Mouse (Mus musculus): Measurements from ENCODE around the gene Rabep2. TPM values are rescaled to one million over a fixed set of nuclear protein-coding genes. Genes with fewer than 3 reads are reported as not detected.

Gene Rabep2
- total and polyA plus RNA-seq, 3 experiments, result 2.9 to 21.7 (median 16.1) TPM

DNA sequence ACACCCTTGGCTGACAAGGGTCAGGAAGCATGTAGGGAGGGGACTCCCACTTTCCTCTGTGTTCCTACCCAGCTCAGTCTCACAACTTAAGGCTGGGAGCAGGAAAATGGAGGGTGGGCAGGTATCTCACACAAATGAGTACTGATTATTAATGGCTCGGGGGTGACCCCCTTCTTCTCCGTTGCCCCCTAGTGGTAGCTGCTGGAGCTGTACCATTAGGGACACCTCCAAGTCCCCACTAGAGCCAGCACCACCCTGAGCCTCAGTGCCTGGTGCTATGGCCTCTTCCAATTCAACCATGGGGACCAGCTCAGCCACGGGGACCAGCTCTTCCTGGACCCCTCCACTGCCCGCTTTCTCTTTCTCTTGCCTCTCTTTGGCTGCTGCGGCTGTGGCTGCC lies 38.7 kb downstream of the Rabep2 start:
- TF ChIP-seq TAL1 (conservative IDR thresholded peaks at IDR 0.05; ENCODE audit: low read depth, low read length), result no peak
- TF ChIP-seq CTCF (IDR thresholded peaks at IDR 0.05; ENCODE audit: low read depth, low read length), result peak; percentile 78
- DNase-seq (ENCODE audit: low spot score), result peak; percentile 67
- Histone ChIP-seq H3K27me3 (ENCODE audit: insufficient read depth, low read length) (no peaks in the 10 kb centered on the region), H3K9me3 (replicated peaks) (no peaks in the 10 kb centered on the region), H3K4me1 (ENCODE audit: insufficient read depth, low read depth, low read length) (peaks cover 58% of the 10 kb centered on the region), H3K36me3 (replicated peaks) (peaks cover 76% of the 10 kb centered on the region), H3K4me3 (ENCODE audit: low read depth, low read length) (no peak overlapping the region)
- ATAC-seq (ENCODE audit: extremely low read depth, insufficient number of reproducible peaks, low FRiP score, poor library complexity, severe bottlenecking), result 0 out of 2 replicates have a peak, but pooled peaks have one; percentile 38

DNA sequence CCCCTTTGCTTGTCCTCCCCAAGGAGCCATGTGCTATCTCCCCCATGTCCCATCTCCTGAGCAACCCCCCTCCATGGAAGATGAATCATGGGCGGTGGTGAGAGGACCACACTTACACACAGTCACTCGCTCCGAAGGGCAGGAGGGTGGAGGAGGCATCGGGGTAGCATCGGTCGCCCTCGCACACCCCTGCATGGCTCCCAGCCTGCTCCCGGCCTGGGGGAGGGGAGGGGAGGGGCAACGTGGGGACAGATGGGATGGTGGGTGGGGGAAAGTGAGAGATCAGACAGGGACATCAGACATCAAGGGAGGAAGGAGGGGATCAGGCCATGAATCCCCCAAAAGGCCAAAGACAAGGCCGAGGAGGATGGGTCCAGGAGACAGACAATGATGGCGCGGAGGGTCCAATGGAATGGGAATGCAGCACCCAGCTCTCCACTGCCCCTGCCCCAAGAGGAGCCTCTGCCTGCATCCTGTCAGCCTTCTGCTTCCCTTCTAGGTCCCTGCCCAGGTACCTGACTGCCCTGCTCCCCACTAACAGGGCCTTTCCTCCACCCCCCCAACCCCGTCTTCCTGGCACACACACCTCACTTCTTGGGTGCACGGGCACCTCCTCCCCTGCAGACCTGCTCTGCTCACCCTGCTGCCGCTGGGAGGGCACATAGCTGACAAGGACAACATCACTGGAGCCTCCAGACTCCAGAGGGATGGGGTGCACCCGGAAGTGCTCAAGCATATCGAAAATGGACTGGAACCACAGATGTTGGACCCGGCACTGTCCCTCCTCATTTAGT lies 39.5 kb downstream of the Rabep2 start:
- DNase-seq (ENCODE audit: low spot score) (no peak), ATAC-seq (ENCODE audit: extremely low read depth, insufficient number of reproducible peaks, low FRiP score, poor library complexity, severe bottlenecking) (no peak)
- H3K36me3 ChIP-seq (replicated peaks), result peaks cover 84% of the 10 kb centered on the region
- no peaks in the 10 kb centered on the region for H3K9me3 ChIP-seq (replicated peaks)
- H3K4me1 ChIP-seq (ENCODE audit: insufficient read depth, low read depth, low read length), result peaks cover 65% of the 10 kb centered on the region
- no peak for TF ChIP-seq TAL1 (conservative IDR thresholded peaks at IDR 0.05; ENCODE audit: low read depth, low read length)
- no peak for TF ChIP-seq GATA2 (IDR thresholded peaks at IDR 0.05; ENCODE audit: borderline replicate concordance, low read depth, low read length)
- no peak for TF ChIP-seq POLR2AphosphoS5 (IDR thresholded peaks at IDR 0.05; ENCODE audit: insufficient replicate concordance, low read depth, low read length)
- no peak for TF ChIP-seq CTCF (IDR thresholded peaks at IDR 0.05; ENCODE audit: low read depth, low read length)
- no peak for TF ChIP-seq GATA1 (IDR thresholded peaks at IDR 0.05; ENCODE audit: borderline replicate concordance, low read length)
- H3K4me3 ChIP-seq (ENCODE audit: low read depth, low read length), result no peak overlapping the region
- H3K27me3 ChIP-seq (ENCODE audit: insufficient read depth, low read length), result no peaks in the 10 kb centered on the region

DNA sequence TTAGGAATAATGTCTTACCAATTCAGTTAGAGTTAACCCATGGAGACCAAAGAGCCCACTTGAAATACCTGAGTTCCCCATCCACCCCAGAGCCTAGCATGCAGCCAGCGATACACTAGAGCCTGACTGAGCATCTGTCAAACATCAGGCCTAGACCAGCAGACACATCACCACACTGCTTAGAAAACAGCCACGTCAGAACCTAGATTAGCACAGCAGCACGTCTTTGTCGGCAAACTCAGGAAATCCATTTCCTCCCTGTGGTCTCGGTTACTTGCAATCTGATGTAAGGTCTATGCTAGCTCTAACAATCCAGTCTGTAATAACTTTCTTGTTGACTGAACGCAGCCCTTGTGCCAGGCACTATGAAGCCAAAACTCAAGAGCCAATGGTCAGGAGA lies 41.5 kb downstream of the Rabep2 start:
- DNase-seq (ENCODE audit: low spot score), result no peak

DNA sequence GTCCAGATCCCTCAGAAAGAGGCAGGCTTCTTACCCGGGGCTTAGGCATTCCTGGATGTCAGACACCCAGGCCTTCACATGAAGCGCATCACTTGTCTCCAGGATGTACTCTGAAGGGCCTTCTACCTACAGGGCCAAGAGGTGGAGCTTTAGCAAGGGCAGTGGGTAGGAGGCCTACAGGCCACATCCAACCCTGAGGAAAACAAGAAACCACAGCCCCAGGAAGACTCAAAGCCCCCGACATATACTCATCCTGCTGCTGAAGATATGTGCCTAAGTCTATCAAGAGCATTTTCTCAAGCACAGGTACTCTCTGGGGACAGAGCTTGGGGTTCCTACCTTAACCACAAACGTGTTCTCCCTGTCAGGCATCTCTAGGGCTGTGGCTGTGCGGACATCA lies 42.8 kb downstream of the Rabep2 start:
- DNase-seq (ENCODE audit: low spot score) (no peak), ATAC-seq (ENCODE audit: extremely low read depth, insufficient number of reproducible peaks, low FRiP score, poor library complexity, severe bottlenecking) (no peak)
- Histone ChIP-seq H3K4me1 (ENCODE audit: insufficient read depth, low read depth, low read length) (peaks cover 58% of the 10 kb centered on the region), H3K9me3 (replicated peaks) (no peaks in the 10 kb centered on the region), H3K4me3 (ENCODE audit: low read depth, low read length) (no peak overlapping the region), H3K27me3 (ENCODE audit: insufficient read depth, low read length) (no peaks in the 10 kb centered on the region), H3K36me3 (replicated peaks) (peaks cover 75% of the 10 kb centered on the region)
- TF ChIP-seq GATA1 (IDR thresholded peaks at IDR 0.05; ENCODE audit: borderline replicate concordance, low read length) (no peak), CTCF (IDR thresholded peaks at IDR 0.05; ENCODE audit: low read depth, low read length) (no peak), GATA2 (IDR thresholded peaks at IDR 0.05; ENCODE audit: borderline replicate concordance, low read depth, low read length) (no peak), POLR2AphosphoS5 (IDR thresholded peaks at IDR 0.05; ENCODE audit: insufficient replicate concordance, low read depth, low read length) (no peak), TAL1 (conservative IDR thresholded peaks at IDR 0.05; ENCODE audit: low read depth, low read length) (no peak)

More for the DNA sequence above, 41.5 kb downstream of the Rabep2 start:
- peaks cover 60% of the 10 kb centered on the region for H3K4me1 ChIP-seq (ENCODE audit: insufficient read depth, low read depth, low read length)
- ATAC-seq (ENCODE audit: extremely low read depth, insufficient number of reproducible peaks, low FRiP score, poor library complexity, severe bottlenecking), result no peak
- peaks cover 88% of the 10 kb centered on the region for H3K36me3 ChIP-seq (replicated peaks)
- no peaks in the 10 kb centered on the region for H3K9me3 ChIP-seq (replicated peaks)
- H3K27me3 ChIP-seq (ENCODE audit: insufficient read depth, low read length), result no peaks in the 10 kb centered on the region
- H3K4me3 ChIP-seq (ENCODE audit: low read depth, low read length), result no peak overlapping the region
- TF ChIP-seq TAL1 (conservative IDR thresholded peaks at IDR 0.05; ENCODE audit: low read depth, low read length) (no peak), CTCF (IDR thresholded peaks at IDR 0.05; ENCODE audit: low read depth, low read length) (no peak)

DNA sequence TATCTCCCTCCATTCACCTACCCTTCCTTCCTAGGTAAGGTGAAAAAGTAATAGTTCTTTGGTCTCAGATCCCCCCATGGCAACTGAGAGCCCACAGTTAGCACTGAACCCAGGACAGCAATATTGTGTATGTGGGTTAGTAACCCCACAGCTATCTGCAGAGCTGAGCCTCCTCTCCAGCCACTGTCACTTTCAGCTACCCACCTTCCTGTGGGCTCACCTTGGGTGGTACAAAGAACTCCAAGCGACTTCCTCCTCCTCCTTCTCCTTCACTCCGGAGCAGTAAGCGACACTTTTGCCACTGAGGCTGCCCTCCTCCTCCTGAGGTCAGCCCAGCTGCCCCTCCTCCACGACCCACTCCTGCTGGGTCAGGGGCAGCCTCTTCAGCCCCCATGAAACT lies 43.3 kb downstream of the Rabep2 start:
- ATAC-seq (ENCODE audit: extremely low read depth, insufficient number of reproducible peaks, low FRiP score, poor library complexity, severe bottlenecking), result no peak
- peaks cover 70% of the 10 kb centered on the region for H3K36me3 ChIP-seq (replicated peaks)
- no peaks in the 10 kb centered on the region for H3K9me3 ChIP-seq (replicated peaks)
- TF ChIP-seq TAL1 (conservative IDR thresholded peaks at IDR 0.05; ENCODE audit: low read depth, low read length) (no peak), GATA1 (IDR thresholded peaks at IDR 0.05; ENCODE audit: borderline replicate concordance, low read length) (no peak), GATA2 (IDR thresholded peaks at IDR 0.05; ENCODE audit: borderline replicate concordance, low read depth, low read length) (no peak), CTCF (IDR thresholded peaks at IDR 0.05; ENCODE audit: low read depth, low read length) (no peak), POLR2AphosphoS5 (IDR thresholded peaks at IDR 0.05; ENCODE audit: insufficient replicate concordance, low read depth, low read length) (no peak)
- no peaks in the 10 kb centered on the region for H3K27me3 ChIP-seq (ENCODE audit: insufficient read depth, low read length)
- H3K4me1 ChIP-seq (ENCODE audit: insufficient read depth, low read depth, low read length), result peaks cover 58% of the 10 kb centered on the region
- DNase-seq (ENCODE audit: low spot score), result no peak
- H3K4me3 ChIP-seq (ENCODE audit: low read depth, low read length), result no peak overlapping the region

DNA sequence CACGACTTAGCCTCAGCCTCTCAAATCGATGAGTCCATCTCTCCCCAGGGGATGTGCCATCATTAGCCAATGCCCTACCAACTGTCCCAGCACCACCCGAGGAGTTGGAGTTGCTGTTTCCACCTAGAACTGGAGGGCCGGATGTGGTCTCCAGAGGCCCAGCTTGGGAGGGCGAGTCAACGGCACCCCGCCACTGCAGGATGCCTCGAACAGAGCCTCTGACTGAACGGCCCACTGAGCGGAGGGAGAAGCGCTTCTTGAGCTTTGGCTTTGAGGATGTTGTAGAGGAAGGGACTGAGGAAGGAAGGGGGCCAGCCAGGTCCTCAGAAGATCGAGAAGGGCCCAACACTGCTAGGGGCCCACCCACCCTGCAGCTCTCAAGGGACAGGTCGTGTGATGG lies 43.7 kb downstream of the Rabep2 start:
- peaks cover 57% of the 10 kb centered on the region for H3K4me1 ChIP-seq (ENCODE audit: insufficient read depth, low read depth, low read length)
- no peak for ATAC-seq (ENCODE audit: extremely low read depth, insufficient number of reproducible peaks, low FRiP score, poor library complexity, severe bottlenecking)
- H3K36me3 ChIP-seq (replicated peaks), result peaks cover 65% of the 10 kb centered on the region
- no peak for DNase-seq (ENCODE audit: low spot score)
- TF ChIP-seq CTCF (IDR thresholded peaks at IDR 0.05; ENCODE audit: low read depth, low read length), result no peak
- TF ChIP-seq POLR2AphosphoS5 (IDR thresholded peaks at IDR 0.05; ENCODE audit: insufficient replicate concordance, low read depth, low read length), result no peak
- TF ChIP-seq GATA1 (IDR thresholded peaks at IDR 0.05; ENCODE audit: borderline replicate concordance, low read length), result no peak
- no peak for TF ChIP-seq GATA2 (IDR thresholded peaks at IDR 0.05; ENCODE audit: borderline replicate concordance, low read depth, low read length)
- TF ChIP-seq TAL1 (conservative IDR thresholded peaks at IDR 0.05; ENCODE audit: low read depth, low read length), result no peak
- no peaks in the 10 kb centered on the region for H3K27me3 ChIP-seq (ENCODE audit: insufficient read depth, low read length)
- H3K9me3 ChIP-seq (replicated peaks), result no peaks in the 10 kb centered on the region
- peak overlapping the region; percentile 27; the same call in 1 of the 2 replicates for H3K4me3 ChIP-seq (ENCODE audit: low read depth, low read length)

Data from G1E (cell line).